Mouse (Mus musculus) right cerebral cortex, adult 18-20 months (tissue): ENCODE measurements around the gene Tmem132a.

Experiments used
- DNase-seq: peaks from one replicate; pipeline ENCODE4 v3.0.0; 2022; ENCODE audit warnings: mixed read lengths

The Tmem132a gene

GRCm38 (mm10) chr19:10829436-10830175 is 40.1 kb downstream of the Tmem132a start, which contains the start of gene Cd6:
Gene Cd6, minus strand, starts transcription at chr19:10830058.
- no peak for DNase-seq

GRCm38 (mm10) chr19:10828321-10828720 is 41.4 kb downstream of the Tmem132a start:
- no peak for DNase-seq

- no peak for DNase-seq
These were observed 45.7 kb downstream of the Tmem132a start for GRCm38 (mm10) chr19:10824061-10824460.

GRCm38 (mm10) chr19:10822534-10822933 is 47.2 kb downstream of the Tmem132a start:
- DNase-seq, result no peak

- DNase-seq, result no peak
These were observed 48.4 kb downstream of the Tmem132a start for GRCm38 (mm10) chr19:10821319-10821718.

GRCm38 (mm10) chr19:10818217-10818946 is 51.4 kb downstream of the Tmem132a start:
- DNase-seq, result no peak

- no peak for DNase-seq
These were observed 53.3 kb downstream of the Tmem132a start for GRCm38 (mm10) chr19:10816462-10816861.

- no peak for DNase-seq
These were observed 53.9 kb downstream of the Tmem132a start for GRCm38 (mm10) chr19:10815871-10816270.

- no peak for DNase-seq
These were observed 55.8 kb downstream of the Tmem132a start for GRCm38 (mm10) chr19:10813905-10814304.

GRCm38 (mm10) chr19:10813039-10813438 is 56.7 kb downstream of the Tmem132a start:
- DNase-seq, result no peak

- DNase-seq, result no peak
These were observed 58.3 kb downstream of the Tmem132a start for GRCm38 (mm10) chr19:10811471-10811870.

- DNase-seq, result no peak
These were observed 59.6 kb downstream of the Tmem132a start for GRCm38 (mm10) chr19:10810176-10810492.

- peak; percentile 86 for DNase-seq
These were observed 60.1 kb downstream of the Tmem132a start for GRCm38 (mm10) chr19:10809428-10810175.

GRCm38 (mm10) chr19:10808524-10809233 is 61.1 kb downstream of the Tmem132a start:
- no peak for DNase-seq
